Mouse (Mus musculus): ENCODE measurements at regions not wholly inside any gene's neighbourhood (a gene's known extent, or its start where the extent isn't known, plus 50 kb on each side); places are given as distances from the start of the nearest gene placed in this dataset.

DNA sequence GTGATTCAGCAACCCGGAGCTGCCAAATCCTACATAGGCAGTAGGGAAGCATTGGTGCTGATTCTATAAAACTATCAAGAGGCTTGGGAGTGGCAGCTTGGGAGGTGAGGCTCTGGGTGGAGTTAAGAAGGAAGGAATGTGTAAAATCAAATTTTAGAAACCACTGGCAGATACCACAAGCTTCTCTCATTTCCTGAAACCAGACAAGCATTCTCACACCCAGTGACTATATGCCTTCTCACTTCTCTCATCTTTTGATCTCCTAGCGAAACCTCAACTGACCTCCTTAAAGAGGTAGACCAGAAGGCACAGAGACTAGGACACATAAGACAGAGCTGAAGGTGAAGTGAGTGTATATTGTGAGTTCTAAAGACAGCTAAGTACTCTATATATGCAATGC, 113.4 kb upstream of the Ppp3ca start:
- Histone ChIP-seq H3K4me1 (ENCODE audit: control insufficient read depth, insufficient read depth, low read length) (no peaks in the 10 kb centered on the region), H3K27ac (ENCODE audit: insufficient read depth, low read depth, low read length) (no peak overlapping the region), H3K27me3 (replicated peaks; ENCODE audit: control insufficient read depth, insufficient read depth, low read length) (no peaks in the 10 kb centered on the region), H3K4me3 (ENCODE audit: insufficient read depth, low read depth, low read length) (no peak overlapping the region), H3K36me3 (ENCODE audit: control insufficient read depth, insufficient read depth, low read length) (no peaks in the 10 kb centered on the region)
- WGBS, result 94% methylated on average over 2 of the region's 2 CpGs
- no peak for DNase-seq
- TF ChIP-seq POLR2A (IDR thresholded peaks at IDR 0.05; ENCODE audit: low read depth, low read length), result no peak
- TF ChIP-seq CTCF (conservative IDR thresholded peaks at IDR 0.05; ENCODE audit: insufficient read depth, insufficient read length, low read depth, low read length), result no peak

DNA sequence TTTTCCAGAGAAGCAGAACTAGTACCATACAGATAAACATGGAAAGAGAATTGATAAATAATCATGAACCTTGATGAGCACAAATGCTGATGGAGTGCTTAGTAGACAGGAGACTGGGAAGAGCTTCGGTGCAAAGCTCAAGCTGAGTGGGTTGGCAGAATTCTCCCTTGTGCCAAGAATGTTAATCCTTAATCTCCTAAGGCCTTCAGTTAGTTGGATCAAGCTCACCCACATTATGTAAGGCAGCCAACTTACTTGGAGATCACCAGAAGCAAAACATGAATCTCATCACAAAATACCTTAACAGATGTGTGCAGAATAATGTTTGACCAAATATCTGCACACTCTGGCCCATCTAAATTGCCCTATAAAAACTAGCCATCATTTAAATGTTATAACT, 120.5 kb upstream of the Ppp3ca start:
- Histone ChIP-seq H3K27ac (ENCODE audit: insufficient read depth, low read depth, low read length) (no peak overlapping the region), H3K27me3 (replicated peaks; ENCODE audit: control insufficient read depth, insufficient read depth, low read length) (no peaks in the 10 kb centered on the region), H3K4me3 (ENCODE audit: insufficient read depth, low read depth, low read length) (no peak overlapping the region), H3K4me1 (ENCODE audit: control insufficient read depth, insufficient read depth, low read length) (no peaks in the 10 kb centered on the region; the same call in 1 of the 2 replicates), H3K36me3 (ENCODE audit: control insufficient read depth, insufficient read depth, low read length) (no peaks in the 10 kb centered on the region)
- peak; percentile 65 for DNase-seq
- TF ChIP-seq POLR2A (IDR thresholded peaks at IDR 0.05; ENCODE audit: low read depth, low read length) (no peak), CTCF (conservative IDR thresholded peaks at IDR 0.05; ENCODE audit: insufficient read depth, insufficient read length, low read depth, low read length) (no peak)
- WGBS, result 42% methylated on average over 1 of the region's 1 CpGs

DNA sequence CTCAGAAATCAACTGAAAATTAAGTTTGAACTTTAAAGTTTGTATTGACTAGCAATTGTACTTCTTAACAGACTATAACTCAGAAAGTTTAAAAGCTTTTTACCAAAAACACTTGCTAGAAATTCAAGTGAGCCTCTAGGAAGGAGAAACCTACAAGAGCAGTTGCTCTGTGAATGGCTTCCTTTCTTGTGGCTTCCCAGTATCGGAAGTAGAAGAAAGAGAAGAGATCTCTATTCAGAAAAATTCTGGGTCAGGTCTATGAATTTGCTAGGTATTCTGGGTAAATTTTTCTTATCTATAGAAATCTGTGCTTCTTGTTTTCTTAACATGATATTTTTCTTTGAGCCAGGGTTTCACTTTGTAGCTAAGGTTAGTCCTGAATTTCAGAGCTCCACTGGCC, 138.3 kb upstream of the Ppp3ca start:
- WGBS, result 89% methylated on average over 1 of the region's 1 CpGs
- Histone ChIP-seq H3K36me3 (ENCODE audit: control insufficient read depth, insufficient read depth, low read length) (no peaks in the 10 kb centered on the region), H3K4me1 (ENCODE audit: control insufficient read depth, insufficient read depth, low read length) (no peaks in the 10 kb centered on the region), H3K27ac (ENCODE audit: insufficient read depth, low read depth, low read length) (no peak overlapping the region), H3K4me3 (ENCODE audit: insufficient read depth, low read depth, low read length) (no peak overlapping the region), H3K27me3 (replicated peaks; ENCODE audit: control insufficient read depth, insufficient read depth, low read length) (no peaks in the 10 kb centered on the region)
- no peak for DNase-seq
- TF ChIP-seq POLR2A (IDR thresholded peaks at IDR 0.05; ENCODE audit: low read depth, low read length), result no peak
- TF ChIP-seq CTCF (conservative IDR thresholded peaks at IDR 0.05; ENCODE audit: insufficient read depth, insufficient read length, low read depth, low read length), result no peak

DNA sequence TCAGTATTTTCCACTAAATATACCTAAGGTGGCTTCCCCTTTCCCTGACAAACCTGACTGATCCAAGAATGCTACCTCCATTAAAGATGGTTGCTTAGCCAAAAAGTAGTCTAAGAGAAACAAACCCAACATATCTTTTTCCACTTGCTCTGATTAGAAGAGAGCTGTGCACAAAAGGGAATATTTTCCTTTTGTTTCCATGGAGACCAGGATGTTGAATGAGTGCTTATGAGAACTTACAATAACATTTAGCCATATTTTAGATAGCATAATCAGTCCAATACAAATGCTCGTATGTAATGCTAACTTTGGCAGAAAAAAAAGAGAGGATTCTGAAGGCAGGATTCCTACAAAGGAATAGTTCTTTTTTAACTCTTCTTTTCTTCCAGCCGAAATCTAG, 161.3 kb upstream of the Ppp3ca start:
- no peak overlapping the region for H3K4me3 ChIP-seq (ENCODE audit: insufficient read depth, low read depth, low read length)
- H3K36me3 ChIP-seq (ENCODE audit: control insufficient read depth, insufficient read depth, low read length), result no peaks in the 10 kb centered on the region
- H3K27me3 ChIP-seq (replicated peaks; ENCODE audit: control insufficient read depth, insufficient read depth, low read length), result no peaks in the 10 kb centered on the region
- no peaks in the 10 kb centered on the region for H3K4me1 ChIP-seq (ENCODE audit: control insufficient read depth, insufficient read depth, low read length)
- WGBS, result 76% methylated on average over 2 of the region's 2 CpGs
- DNase-seq, result no peak
- TF ChIP-seq POLR2A (IDR thresholded peaks at IDR 0.05; ENCODE audit: low read depth, low read length) (no peak), CTCF (conservative IDR thresholded peaks at IDR 0.05; ENCODE audit: insufficient read depth, insufficient read length, low read depth, low read length) (no peak)
- H3K27ac ChIP-seq (ENCODE audit: insufficient read depth, low read depth, low read length), result no peak overlapping the region

DNA sequence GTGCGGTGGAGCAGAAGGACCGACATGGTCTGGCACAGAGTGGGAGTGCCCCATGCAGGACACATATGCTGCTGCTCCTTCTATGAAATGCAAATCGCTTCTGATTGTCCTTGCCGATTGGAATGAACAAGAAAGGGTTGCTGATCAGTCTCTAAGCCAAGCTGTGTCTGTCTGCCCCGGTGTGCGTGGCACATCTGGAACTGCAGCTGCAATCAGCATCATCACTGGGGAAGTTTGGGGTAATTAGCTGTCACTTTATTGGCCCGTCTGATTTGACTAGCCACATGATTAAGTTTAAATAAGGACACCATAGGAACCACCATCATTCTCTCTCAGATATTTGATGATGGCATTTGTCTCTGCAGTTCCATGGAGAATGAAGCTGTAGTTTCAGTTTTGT, 162.9 kb upstream of the Ppp3ca start:
- Histone ChIP-seq H3K36me3 (ENCODE audit: control insufficient read depth, insufficient read depth, low read length) (no peaks in the 10 kb centered on the region), H3K4me1 (ENCODE audit: control insufficient read depth, insufficient read depth, low read length) (no peaks in the 10 kb centered on the region), H3K27ac (ENCODE audit: insufficient read depth, low read depth, low read length) (no peak overlapping the region), H3K27me3 (replicated peaks; ENCODE audit: control insufficient read depth, insufficient read depth, low read length) (no peaks in the 10 kb centered on the region), H3K4me3 (ENCODE audit: insufficient read depth, low read depth, low read length) (no peak overlapping the region)
- 83% methylated on average over 7 of the region's 7 CpGs for WGBS
- no peak for TF ChIP-seq CTCF (conservative IDR thresholded peaks at IDR 0.05; ENCODE audit: insufficient read depth, insufficient read length, low read depth, low read length)
- no peak for DNase-seq

DNA sequence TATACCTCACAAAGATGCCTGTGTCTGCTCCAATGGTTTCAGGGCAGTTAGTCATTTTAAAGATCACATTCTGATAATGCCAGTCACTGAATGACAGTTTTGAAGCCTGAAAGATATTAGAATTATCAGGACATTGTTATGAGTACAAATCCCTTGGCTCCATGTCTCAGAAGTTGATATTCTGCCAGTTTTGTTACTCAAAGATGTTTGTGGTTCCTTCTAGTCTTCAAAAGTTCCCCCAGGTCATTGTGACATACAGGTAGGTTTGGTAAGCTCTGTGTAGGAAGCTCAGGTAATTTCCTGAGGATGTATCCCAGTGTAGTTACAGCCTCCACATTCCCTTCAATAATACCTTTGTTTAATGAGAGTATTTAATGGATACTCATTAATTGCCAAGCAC, 169.0 kb upstream of the Bank1 start:
- no peak for TF ChIP-seq POLR2A (IDR thresholded peaks at IDR 0.05; ENCODE audit: low read depth, low read length)
- Histone ChIP-seq H3K36me3 (ENCODE audit: control insufficient read depth, insufficient read depth, low read length) (no peaks in the 10 kb centered on the region), H3K4me3 (ENCODE audit: insufficient read depth, low read depth, low read length) (no peak overlapping the region), H3K4me1 (ENCODE audit: control insufficient read depth, insufficient read depth, low read length) (no peaks in the 10 kb centered on the region), H3K27me3 (replicated peaks; ENCODE audit: control insufficient read depth, insufficient read depth, low read length) (no peaks in the 10 kb centered on the region), H3K27ac (ENCODE audit: insufficient read depth, low read depth, low read length) (no peak overlapping the region)
- DNase-seq, result no peak

DNA sequence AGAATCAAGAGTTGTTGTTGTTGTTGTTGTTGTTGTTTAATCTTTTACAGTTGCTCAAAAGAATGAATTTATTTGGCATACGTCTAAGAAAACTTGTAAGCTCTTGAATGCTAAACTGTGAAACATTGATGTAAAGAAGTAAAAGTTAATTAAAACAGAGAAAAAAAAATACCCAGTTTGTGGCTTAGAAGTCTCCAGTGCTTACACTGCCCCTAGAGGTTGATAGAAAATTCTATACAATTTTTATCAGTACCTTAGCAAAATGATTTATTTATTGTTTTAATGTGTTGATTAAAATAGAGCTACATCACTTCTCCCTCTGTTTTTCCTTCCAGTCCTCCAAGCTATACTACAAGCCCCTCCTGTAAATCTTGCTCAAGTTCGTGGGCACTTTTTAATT, 165.8 kb upstream of the Bank1 start:
- Histone ChIP-seq H3K27ac (ENCODE audit: insufficient read depth, low read depth, low read length) (no peak overlapping the region), H3K4me1 (ENCODE audit: control insufficient read depth, insufficient read depth, low read length) (no peaks in the 10 kb centered on the region), H3K36me3 (ENCODE audit: control insufficient read depth, insufficient read depth, low read length) (no peaks in the 10 kb centered on the region), H3K4me3 (ENCODE audit: insufficient read depth, low read depth, low read length) (no peak overlapping the region), H3K27me3 (replicated peaks; ENCODE audit: control insufficient read depth, insufficient read depth, low read length) (no peaks in the 10 kb centered on the region)
- WGBS, result 81% methylated on average over 2 of the region's 2 CpGs
- TF ChIP-seq CTCF (conservative IDR thresholded peaks at IDR 0.05; ENCODE audit: insufficient read depth, insufficient read length, low read depth, low read length) (no peak), POLR2A (IDR thresholded peaks at IDR 0.05; ENCODE audit: low read depth, low read length) (no peak)
- DNase-seq, result no peak

DNA sequence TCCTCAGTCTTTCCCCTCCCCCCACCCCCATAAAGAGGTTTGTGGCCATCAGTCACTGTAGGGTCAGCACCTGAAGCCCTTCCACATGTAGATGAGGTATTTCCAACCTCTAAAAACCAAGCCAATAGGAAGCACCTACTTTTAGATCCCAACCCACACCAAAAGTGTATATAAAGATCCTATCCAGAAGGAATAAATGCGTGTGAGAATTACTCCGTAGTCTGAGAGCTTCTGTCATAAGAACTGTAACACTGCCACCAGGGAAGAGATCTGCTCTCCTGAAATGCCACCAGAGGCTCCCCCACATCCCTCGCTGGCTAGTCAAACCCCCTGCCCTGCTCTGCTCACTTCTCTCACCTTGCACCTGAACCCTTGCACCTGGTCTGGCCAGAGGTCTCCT, 145.8 kb upstream of the Bank1 start:
- TF ChIP-seq POLR2A (IDR thresholded peaks at IDR 0.05; ENCODE audit: low read depth, low read length) (no peak), CTCF (conservative IDR thresholded peaks at IDR 0.05; ENCODE audit: insufficient read depth, insufficient read length, low read depth, low read length) (no peak)
- Histone ChIP-seq H3K36me3 (ENCODE audit: control insufficient read depth, insufficient read depth, low read length) (no peaks in the 10 kb centered on the region), H3K4me3 (ENCODE audit: insufficient read depth, low read depth, low read length) (no peak overlapping the region), H3K27me3 (replicated peaks; ENCODE audit: control insufficient read depth, insufficient read depth, low read length) (no peaks in the 10 kb centered on the region), H3K4me1 (ENCODE audit: control insufficient read depth, insufficient read depth, low read length) (no peaks in the 10 kb centered on the region), H3K27ac (ENCODE audit: insufficient read depth, low read depth, low read length) (no peak overlapping the region)
- WGBS, result 93% methylated on average over 3 of the region's 3 CpGs
- no peak for DNase-seq
